Mouse (Mus musculus) kidney, embryonic 15.5 days (tissue): ENCODE results near the gene Syn3. TPM values are rescaled to one million over a fixed set of nuclear protein-coding genes. Genes with fewer than 3 reads are reported as not detected.
"Not testable (repeated sequence)": the region's sequence is repeated elsewhere in the genome, so short reads cannot be mapped to it uniquely, and the experiment has no call there.

Source experiments
- ATAC-seq: fragments of 200-750 bp; cut with Nextera tagmentation; replicated peaks from 2 replicates; pipeline ENCODE4 v1.8.0; 2017; ENCODE audit warnings: moderate TSS enrichment; ENCODE audit not compliant: low FRiP score
- H3K27ac ChIP-seq: fragments of 300-500 bp; sonication (generic); 2 replicates; pipeline ENCODE4 v1.5.1; 2015; ENCODE audit warnings: mild to moderate bottlenecking, inconsistent platforms
- H3K27me3 ChIP-seq: fragments of 300-500 bp; sonication (generic); 2 replicates; pipeline ENCODE4 v1.6.1; 2015; ENCODE audit warnings: inconsistent platforms
- H3K36me3 ChIP-seq: fragments of 300-500 bp; sonication (generic); 2 replicates; pipeline ENCODE4 v1.6.1; 2015; ENCODE audit warnings: inconsistent platforms
- H3K4me1 ChIP-seq: fragments of 300-500 bp; sonication (generic); 2 replicates; pipeline ENCODE4 v1.6.1; 2015; ENCODE audit warnings: inconsistent platforms
- H3K4me2 ChIP-seq: fragments of 300-500 bp; sonication (generic); 2 replicates; pipeline ENCODE4 v1.6.1; 2015; ENCODE audit warnings: moderate library complexity, mild to moderate bottlenecking, inconsistent platforms
- H3K4me3 ChIP-seq: fragments of 300-500 bp; sonication (generic); replicated peaks from 2 replicates; pipeline ENCODE4 v1.5.1; 2015; ENCODE audit warnings: mild to moderate bottlenecking, inconsistent platforms
- H3K9ac ChIP-seq: fragments of 300-500 bp; sonication (generic); 2 replicates; pipeline ENCODE4 v1.6.1; 2015; ENCODE audit warnings: mild to moderate bottlenecking, inconsistent platforms
- H3K9me3 ChIP-seq: fragments of 300-500 bp; sonication (generic); replicated peaks from 2 replicates; pipeline ENCODE4 v1.6.1; 2016; ENCODE audit warnings: inconsistent platforms
- WGBS: fragments of 180-500 bp; shearing (Covaris S2); methylation state at CpG from one replicate; pipeline ENCODE4 v1.1.7; 2015; ENCODE audit warnings: mixed read lengths; 5-methylcytosine and 5-hydroxymethylcytosine counted together
- polyA plus RNA-seq: library from polyadenylated mRNA; unstranded; fragments of >200 nt; fragmentation: Nextera tagmentation; extraction: Ambion mirVana; gene quantifications from 2 replicates; pipeline ENCODE4 v1.2.1, GENCODE M21; 2015

The Syn3 gene
- polyA plus RNA-seq = 7.2 and 8.1 TPM in 2 replicates

- H3K4me1 ChIP-seq = peaks cover 39% of the 10 kb centered on the region
- H3K9ac ChIP-seq = peak within 1 kb of the TSS; percentile 74
- ATAC-seq = peak; percentile 98
- H3K36me3 ChIP-seq = no peaks in the 10 kb centered on the region
- H3K4me3 ChIP-seq = peak within 1 kb of the TSS; percentile 61
- no peaks in the 10 kb centered on the region for H3K9me3 ChIP-seq
- WGBS = under 1% methylated on average over 21 of the region's 21 CpGs
- peak within 1 kb of the TSS; percentile 87 for H3K27ac ChIP-seq
- peak within 1 kb of the TSS; percentile 83 for H3K4me2 ChIP-seq
- H3K27me3 ChIP-seq = no peaks in the 10 kb centered on the region
Measured at GRCm38 (mm10) chr10:86498673-86499391, at the start of gene Syn3. Gene Syn3 (minus strand): TSS chr10:86498896.

- 90% methylated on average over 4 of the region's 5 CpGs for WGBS
- H3K9me3 ChIP-seq, H3K27me3 ChIP-seq, H3K9ac ChIP-seq, H3K4me3 ChIP-seq, H3K4me1 ChIP-seq, H3K27ac ChIP-seq, H3K36me3 ChIP-seq, ATAC-seq, H3K4me2 ChIP-seq: not testable (repeated sequence)
Measured at GRCm38 (mm10) chr10:86526357-86526874, 27.7 kb upstream of the Syn3 start.

- Histone ChIP-seq H3K27me3 (no peaks in the 10 kb centered on the region), H3K27ac (no peak overlapping the region), H3K4me2 (no peak overlapping the region), H3K36me3 (no peaks in the 10 kb centered on the region), H3K9me3 (0 out of 2 replicates have a peak, but pooled peaks cover 9% of the 10 kb centered on the region), H3K9ac (no peak overlapping the region), H3K4me3 (no peak overlapping the region), H3K4me1 (no peaks in the 10 kb centered on the region)
- 93% methylated on average over 4 of the region's 4 CpGs for WGBS
- no peak for ATAC-seq
Measured at GRCm38 (mm10) chr10:86513801-86514200, 15.1 kb upstream of the Syn3 start.

- Histone ChIP-seq H3K9me3 (0 out of 2 replicates have a peak, but pooled peaks cover 9% of the 10 kb centered on the region), H3K4me2 (no peak overlapping the region), H3K9ac (no peak overlapping the region), H3K27me3 (no peaks in the 10 kb centered on the region), H3K4me1 (no peaks in the 10 kb centered on the region), H3K36me3 (no peaks in the 10 kb centered on the region), H3K4me3 (no peak overlapping the region), H3K27ac (no peak overlapping the region)
- no peak for ATAC-seq
Measured at GRCm38 (mm10) chr10:86510941-86511340, 12.2 kb upstream of the Syn3 start.

- Histone ChIP-seq H3K36me3 (no peaks in the 10 kb centered on the region), H3K9me3 (no peaks in the 10 kb centered on the region), H3K9ac (no peak overlapping the region), H3K4me2 (no peak overlapping the region), H3K27me3 (no peaks in the 10 kb centered on the region), H3K4me3 (no peak overlapping the region), H3K27ac (no peak overlapping the region), H3K4me1 (peaks cover 18% of the 10 kb centered on the region)
- ATAC-seq = no peak
- 78% methylated on average over 2 of the region's 2 CpGs for WGBS
Measured at GRCm38 (mm10) chr10:86502063-86502462, 3.4 kb upstream of the Syn3 start.

GRCm38 (mm10) chr10:86498051-86498672 lies 534 bp downstream of the Syn3 start:
- H3K4me2 ChIP-seq = peak overlapping the region; percentile 83
- WGBS = 3% methylated on average over 12 of the region's 12 CpGs
- peak overlapping the region; percentile 87 for H3K27ac ChIP-seq
- peaks cover 42% of the 10 kb centered on the region for H3K4me1 ChIP-seq
- peak overlapping the region; percentile 74 for H3K9ac ChIP-seq
- no peaks in the 10 kb centered on the region for H3K36me3 ChIP-seq
- H3K4me3 ChIP-seq = peak overlapping the region; percentile 61
- H3K27me3 ChIP-seq = no peaks in the 10 kb centered on the region
- H3K9me3 ChIP-seq = no peaks in the 10 kb centered on the region
- ATAC-seq = peak; percentile 76

- 86% methylated on average over 2 of the region's 2 CpGs for WGBS
- no peak overlapping the region for H3K27ac ChIP-seq
- no peaks in the 10 kb centered on the region for H3K27me3 ChIP-seq
- no peaks in the 10 kb centered on the region for H3K36me3 ChIP-seq
- H3K4me3 ChIP-seq = no peak overlapping the region
- H3K4me1 ChIP-seq = peaks cover 56% of the 10 kb centered on the region
- no peak for ATAC-seq
- H3K9ac ChIP-seq = no peak overlapping the region
- H3K4me2 ChIP-seq = no peak overlapping the region
- no peaks in the 10 kb centered on the region for H3K9me3 ChIP-seq
Measured at GRCm38 (mm10) chr10:86495851-86496250, 2.8 kb downstream of the Syn3 start.

- Histone ChIP-seq H3K4me3 (no peak overlapping the region), H3K4me2 (no peak overlapping the region), H3K36me3 (no peaks in the 10 kb centered on the region), H3K9ac (no peak overlapping the region), H3K27me3 (no peaks in the 10 kb centered on the region), H3K4me1 (peaks cover 48% of the 10 kb centered on the region), H3K27ac (no peak overlapping the region), H3K9me3 (no peaks in the 10 kb centered on the region)
- 64% methylated on average over 5 of the region's 5 CpGs for WGBS
- no peak for ATAC-seq
Measured at GRCm38 (mm10) chr10:86493140-86493539, 5.6 kb downstream of the Syn3 start.

- H3K4me2 ChIP-seq = peak overlapping the region; percentile 36
- H3K9ac ChIP-seq = no peak overlapping the region
- WGBS = 41% methylated on average over 2 of the region's 2 CpGs
- no peak overlapping the region; the same call in 1 of the 2 replicates for H3K4me3 ChIP-seq
- H3K27ac ChIP-seq = 0 out of 2 replicates have a peak overlapping the region, but pooled peaks have one; percentile 48
- peaks cover 40% of the 10 kb centered on the region for H3K4me1 ChIP-seq
- peak; percentile 63 for ATAC-seq
- no peaks in the 10 kb centered on the region for H3K27me3 ChIP-seq
- H3K36me3 ChIP-seq = no peaks in the 10 kb centered on the region
- H3K9me3 ChIP-seq = no peaks in the 10 kb centered on the region
Measured at GRCm38 (mm10) chr10:86492089-86492907, 6.4 kb downstream of the Syn3 start.

GRCm38 (mm10) chr10:86491316-86492088 lies 7.2 kb downstream of the Syn3 start:
- peak; percentile 58 for ATAC-seq
- Histone ChIP-seq H3K9me3 (no peaks in the 10 kb centered on the region), H3K36me3 (no peaks in the 10 kb centered on the region), H3K27me3 (no peaks in the 10 kb centered on the region), H3K27ac (peak overlapping the region; percentile 48), H3K4me2 (peak overlapping the region; percentile 36), H3K4me1 (peaks cover 33% of the 10 kb centered on the region), H3K4me3 (no peak overlapping the region; the same call in 1 of the 2 replicates), H3K9ac (no peak overlapping the region)
- 29% methylated on average over 3 of the region's 3 CpGs for WGBS

- no peaks in the 10 kb centered on the region for H3K27me3 ChIP-seq
- no peak for ATAC-seq
- 80% methylated on average over 5 of the region's 5 CpGs for WGBS
- no peaks in the 10 kb centered on the region for H3K36me3 ChIP-seq
- H3K9ac ChIP-seq = no peak overlapping the region
- no peaks in the 10 kb centered on the region for H3K9me3 ChIP-seq
- no peak overlapping the region for H3K27ac ChIP-seq
- H3K4me3 ChIP-seq = no peak overlapping the region
- peaks cover 20% of the 10 kb centered on the region for H3K4me1 ChIP-seq
- H3K4me2 ChIP-seq = no peak overlapping the region
Measured at GRCm38 (mm10) chr10:86488544-86488943, 10.2 kb downstream of the Syn3 start.
